Mouse (Mus musculus): ENCODE data around the gene Adgrf4.

Gene Adgrf4

DNA sequence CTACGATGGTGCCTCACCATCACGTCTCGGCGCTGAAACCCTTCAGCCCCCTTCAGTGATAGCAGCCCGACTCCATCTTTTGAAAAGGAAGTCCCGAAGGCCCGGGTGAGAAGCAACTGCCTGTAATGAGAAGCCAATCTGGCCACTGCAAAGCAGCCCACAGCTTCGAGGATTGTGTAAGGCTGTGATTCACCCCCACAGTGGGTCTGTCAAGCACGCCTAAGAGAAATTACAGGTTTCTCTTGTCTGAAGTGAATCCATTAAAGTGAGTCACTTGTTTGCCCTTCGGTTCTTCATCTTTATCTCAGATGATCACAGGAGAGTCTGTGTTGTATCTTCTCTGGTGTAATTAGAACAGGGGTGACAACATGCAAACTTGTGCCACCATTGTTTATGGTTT, at the start of gene Adgrf4:
Gene Adgrf4 (minus strand): TSS at position 149 of the 400 bp plus-strand sequence.
- no peak for DNase-seq

DNA sequence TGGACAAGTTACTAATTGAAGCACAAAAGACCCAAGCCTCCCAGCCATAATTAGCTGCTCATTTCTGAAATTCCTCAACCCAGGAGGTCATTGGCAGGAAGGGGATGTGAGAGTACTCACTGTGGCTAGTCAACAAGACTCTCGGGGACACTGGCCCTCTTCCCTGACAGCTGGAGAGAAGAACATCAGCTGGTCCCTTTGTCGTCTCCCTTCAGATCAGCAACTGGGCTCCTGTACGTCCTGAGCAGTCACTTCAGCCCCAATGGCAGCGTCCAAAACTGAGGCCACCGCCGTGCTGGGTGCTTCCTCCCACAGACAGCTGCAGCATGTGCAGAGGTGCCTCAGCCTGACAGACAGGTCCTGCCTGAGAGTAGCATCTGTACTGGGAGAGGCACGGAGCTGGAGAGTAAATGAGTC, 49.7 kb upstream of the Adgrf4 start, which contains the start of gene Adgrf2:
Gene Adgrf2 (minus strand): TSS at position 379 of the 417 bp plus-strand sequence.
- DNase-seq = peak; percentile 19

DNA sequence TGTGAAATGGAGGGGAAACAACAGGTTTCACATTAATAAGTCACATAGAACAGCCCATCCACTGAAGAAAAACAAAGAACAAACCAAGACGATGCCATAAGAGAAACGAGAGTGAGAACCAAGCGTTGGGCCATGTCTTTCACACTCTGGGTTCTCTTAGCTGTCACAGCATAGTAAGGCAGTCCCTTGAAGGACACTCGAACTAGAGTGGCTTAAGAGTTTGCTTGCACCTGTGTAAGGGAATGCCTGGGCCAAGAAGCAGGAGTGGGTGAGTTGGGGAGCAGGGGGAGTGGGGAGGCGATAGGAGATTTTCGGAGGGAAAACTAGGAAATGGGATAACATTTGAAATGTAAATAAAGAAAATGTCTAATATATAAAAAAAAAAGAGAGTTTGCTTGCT, 46.7 kb upstream of the Adgrf4 start:
- DNase-seq = no peak

DNA sequence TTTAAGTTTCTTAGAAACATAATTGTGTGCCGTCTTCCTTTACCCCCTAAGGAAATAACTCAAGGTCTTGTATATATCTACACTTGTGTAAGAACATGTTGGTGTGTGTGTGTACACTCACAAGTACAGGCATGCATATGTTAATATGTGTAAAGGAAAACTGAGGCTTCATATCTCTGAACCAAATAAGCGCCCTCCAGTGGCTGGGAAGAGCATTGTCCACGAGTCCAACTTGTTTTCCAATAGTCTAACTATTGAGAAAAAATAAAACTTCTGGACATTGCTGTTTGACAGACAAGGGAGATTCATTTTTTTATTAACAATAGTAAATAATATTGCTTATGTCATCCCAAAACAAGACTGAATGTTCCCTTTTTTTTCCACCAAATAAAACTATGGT, 25.1 kb upstream of the Adgrf4 start:
- no peak for DNase-seq

DNA sequence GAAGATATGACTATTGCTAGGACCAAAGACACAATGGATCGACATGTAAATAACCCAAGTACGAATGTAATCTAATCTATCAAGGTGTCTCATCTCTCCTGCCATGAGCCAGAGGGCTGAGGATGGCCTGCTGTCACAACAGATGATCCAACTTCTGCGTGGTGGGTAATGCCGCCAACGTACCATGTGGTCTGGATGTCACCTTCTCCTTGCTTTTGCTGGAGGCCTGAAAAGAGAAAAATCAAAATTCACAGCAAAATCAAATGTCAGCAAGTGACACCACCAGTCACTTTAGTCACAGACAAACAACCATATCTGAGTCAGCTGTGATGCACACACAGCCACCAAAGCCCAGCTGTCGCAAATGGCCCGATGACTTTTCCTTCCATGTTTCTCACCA, 22.9 kb upstream of the Adgrf4 start:
- DNase-seq = no peak

DNA sequence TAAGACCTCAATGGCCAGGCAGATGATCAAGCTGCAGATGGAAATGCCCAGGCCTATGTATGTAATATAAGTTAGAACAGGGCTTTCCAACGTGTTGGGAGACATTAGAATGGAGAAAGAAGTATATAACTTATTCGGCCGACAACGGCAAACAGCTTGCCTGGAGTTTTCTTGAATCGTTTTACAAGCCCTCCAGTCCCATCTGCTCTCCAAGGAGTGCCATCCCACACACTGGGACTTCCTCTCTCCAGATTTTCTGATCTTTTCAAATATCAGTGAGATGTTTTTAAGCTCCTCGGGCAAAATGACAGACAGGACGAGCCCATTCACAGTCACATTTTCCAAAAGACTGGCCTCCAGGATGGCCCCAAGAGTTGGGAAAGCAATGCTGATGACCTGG, 18.6 kb upstream of the Adgrf4 start:
- DNase-seq = no peak

DNA sequence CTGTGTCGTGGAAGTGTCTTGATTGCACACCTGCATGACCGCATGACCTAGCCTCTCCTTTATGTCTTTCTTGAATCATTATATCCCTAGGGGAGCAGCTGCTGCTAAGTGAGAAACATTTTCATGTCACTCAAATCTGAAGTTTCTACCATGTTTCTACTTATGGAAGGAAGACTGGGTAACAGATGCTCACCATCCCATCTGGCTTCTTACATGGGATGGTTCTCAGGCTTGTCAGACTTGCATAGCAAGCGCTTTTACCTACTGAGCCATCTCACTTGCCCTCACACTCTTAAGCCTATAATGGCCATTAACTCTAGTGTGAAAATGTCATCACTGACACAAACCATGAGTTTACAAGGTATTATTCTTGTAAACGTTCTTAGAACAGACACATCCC, 13.5 kb upstream of the Adgrf4 start:
- no peak for DNase-seq

DNA sequence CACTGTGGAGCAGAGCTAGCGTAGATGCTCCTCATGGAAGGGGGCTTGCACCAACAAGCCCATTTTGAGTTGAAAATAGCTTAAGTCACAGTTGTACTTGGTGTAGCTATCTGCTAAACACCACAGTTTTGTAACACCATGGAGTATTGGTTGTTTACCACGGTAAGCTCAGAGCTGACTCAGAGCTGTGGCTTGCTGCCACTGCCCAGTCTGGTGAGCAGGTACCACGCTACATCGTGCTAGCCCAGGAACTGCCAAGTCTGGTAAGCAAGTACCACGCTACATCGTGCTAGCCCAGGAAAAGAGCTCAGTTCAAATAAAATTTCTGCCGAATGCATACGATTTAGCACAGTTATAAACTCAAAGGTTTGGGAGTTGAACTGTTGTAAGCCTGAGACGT, 10.1 kb upstream of the Adgrf4 start:
- DNase-seq = no peak

DNA sequence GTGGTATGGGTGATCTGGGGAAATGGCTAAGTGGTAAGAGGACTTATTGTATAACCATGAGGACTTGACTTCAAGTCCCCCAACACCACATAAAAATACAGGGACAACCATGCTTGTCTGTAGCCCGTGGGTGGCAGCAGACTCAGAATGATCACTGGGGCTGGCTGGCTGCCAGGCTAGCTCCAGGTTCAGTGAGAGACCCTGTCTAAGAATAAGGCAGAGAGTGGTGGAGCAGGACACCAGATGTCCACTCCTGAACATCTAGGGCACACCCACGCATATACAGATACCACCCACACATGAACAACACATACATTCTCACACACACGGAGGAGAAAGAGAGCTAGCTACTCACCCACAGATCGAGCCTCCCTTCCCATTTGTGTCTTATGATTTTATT, 2.6 kb upstream of the Adgrf4 start:
- DNase-seq = no peak

DNA sequence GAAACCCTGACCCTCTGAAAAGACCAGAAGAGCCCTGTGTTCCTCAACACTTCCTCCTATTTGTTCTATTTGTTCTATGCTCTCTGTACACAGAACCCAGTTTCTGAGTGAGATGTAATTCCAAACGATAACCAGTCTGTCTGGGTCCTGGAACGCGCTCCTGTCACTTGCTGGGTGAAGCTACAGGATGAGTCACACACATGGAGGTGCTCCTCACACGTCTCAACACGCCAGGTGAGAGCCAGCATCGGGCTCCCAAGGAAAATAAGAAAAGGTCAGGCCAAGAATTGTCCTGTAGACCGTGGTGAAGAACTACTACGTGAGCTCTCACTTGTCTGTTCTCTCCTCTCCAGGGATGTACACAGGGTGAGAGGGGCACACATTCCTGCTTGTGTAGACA, 1.6 kb downstream of the Adgrf4 start:
- no peak for DNase-seq

DNA sequence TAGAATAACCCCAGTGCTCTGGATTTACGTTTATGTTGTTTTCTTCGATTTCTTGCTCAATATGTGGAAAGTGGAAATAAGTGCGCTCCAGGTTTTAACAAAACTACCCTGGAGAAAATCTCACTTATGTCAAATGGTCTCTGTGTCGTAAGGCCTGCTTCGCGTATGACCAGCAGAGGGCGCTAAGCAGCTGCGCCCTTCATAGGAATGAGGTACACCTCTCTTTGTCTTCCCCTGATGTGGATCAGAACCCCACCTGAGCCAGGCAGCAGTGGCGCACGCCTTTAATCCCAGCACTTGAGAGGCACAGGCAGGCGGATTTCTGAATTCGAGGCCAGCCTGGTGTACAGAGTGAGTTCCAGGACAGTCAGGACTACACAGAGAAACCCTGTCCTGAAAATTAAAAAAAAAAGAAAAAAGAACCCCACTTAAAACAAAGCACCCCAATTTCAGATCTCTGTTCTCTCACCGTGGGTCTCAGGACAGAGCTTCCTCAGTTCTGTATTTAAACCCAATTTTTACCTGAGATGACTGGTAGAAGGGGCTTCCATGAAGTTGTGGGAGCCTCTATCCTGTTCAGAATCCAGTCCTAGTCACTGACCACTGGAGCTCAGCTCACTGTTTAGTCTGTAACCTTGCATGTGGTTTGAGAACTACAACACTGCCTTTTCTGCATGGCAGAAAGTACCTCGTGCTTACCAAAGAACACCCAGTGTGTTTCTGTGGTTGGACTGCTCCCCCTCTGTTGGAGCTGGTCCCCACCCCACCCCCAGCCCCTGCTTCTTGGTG, 33.3 kb downstream of the Adgrf4 start:
- peak; percentile 3 for DNase-seq

DNA sequence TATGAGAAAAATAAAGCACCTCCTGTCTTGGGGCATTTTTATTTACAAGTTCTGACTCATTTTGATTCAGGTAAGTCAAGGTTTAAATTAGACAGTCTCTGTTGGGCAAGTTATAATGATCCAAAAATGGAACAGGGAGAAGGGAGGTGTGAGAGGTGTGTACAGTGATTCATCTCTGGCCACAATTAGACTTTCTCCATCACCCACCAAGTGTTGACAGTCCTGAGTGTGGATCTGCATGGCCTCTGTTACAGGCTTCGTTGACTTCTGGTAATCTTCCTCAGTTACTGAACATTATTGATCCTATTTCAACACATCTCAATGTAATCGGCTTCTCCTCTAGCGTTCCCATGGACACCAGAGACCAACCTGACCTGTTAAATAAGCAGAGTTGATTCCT, 48.7 kb downstream of the Adgrf4 start:
- DNase-seq = no peak

DNA sequence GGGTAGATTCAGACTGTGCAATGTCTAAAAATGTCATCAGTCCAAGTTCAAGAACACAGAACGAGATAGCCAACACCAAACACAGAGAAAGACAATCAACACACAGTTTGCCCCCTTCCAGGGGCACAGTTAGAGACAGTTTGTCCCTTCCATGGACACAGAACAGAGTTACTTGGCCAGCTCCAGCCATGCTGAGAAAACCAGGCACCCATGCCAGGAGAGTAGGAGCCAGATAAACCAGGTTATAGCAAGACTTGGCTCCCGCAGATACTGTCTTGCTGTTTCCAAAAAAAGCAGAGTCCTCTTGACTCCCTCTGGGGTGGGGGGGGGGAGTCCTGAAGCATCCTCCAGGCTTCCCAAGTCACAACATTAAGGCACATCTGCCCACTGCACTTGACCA, 61.9 kb downstream of the Adgrf4 start:
- DNase-seq = no peak

DNA sequence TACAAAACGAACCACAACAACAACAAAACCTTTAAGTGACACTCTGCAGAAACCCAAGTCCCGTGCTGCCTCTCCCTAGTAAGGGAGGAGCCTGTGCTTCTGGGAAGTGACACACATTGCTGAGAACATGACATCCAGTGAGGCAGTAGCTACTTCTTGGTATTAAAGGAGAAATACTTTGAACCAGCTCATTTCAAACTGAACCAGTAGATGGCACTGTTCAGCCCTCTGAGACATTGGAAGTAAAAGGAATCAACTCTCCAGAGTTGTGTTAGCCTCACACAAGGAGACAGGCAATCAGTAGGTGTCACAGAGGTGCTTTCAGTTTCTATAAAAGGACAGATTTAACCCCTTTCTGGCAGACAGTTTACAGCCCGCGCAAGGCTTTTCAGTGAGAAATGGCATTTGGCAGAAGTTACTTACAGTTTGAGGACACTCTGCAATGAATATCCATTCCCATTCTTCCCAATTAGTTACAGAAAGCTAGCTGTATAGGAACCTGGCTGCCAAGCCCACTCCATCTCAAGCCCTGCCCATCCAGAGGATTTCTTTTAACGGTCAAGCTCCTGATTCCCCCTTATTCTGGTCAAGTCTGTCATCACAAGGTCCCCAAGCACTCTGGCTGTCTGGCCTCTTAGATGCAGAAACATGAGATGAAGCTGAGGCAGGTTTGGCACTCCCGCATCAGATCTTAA, 78.9 kb downstream of the Adgrf4 start:
- DNase-seq = no peak

DNA sequence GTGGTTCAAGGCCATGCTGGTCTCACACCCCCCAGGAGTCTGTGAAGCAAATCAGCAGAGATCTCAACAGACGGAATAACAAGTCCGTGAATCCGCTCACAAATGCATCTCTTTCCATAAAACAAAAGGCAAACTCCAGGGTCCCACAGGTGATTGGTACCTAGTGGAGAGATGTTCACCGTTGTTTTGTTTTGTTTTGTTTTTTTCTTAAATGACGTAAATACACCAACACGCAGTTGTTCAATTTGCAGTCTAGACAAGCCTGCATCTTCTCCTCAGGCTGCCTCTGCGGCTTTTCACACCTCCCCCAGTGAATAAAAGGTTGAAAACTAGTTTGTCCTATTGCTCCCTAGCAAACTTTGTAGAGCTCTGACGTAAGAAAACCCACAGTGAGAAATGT, 80.8 kb downstream of the Adgrf4 start, which contains the start of gene Opn5:
Gene Opn5 (minus strand): TSS at position 101 of the 400 bp plus-strand sequence.
- DNase-seq = no peak

DNA sequence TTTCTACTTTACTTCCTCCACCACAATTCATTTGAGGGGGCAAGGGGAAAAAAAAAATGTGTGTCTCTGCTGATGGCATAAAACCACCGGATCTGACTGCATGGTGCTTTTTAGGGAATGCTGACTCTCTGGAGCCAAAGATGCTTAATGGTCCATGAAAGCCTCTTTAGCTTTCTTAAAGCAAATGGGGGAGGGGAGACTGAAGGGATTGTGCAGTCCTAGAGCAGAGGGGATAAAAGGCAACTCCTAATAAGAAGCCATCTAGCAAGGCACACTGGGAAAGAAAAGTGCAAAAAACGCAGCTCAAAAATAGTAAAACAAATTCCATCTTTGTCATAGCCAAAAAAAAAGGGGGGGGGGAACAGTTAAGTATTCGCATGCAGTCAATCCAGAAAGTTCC, 83.8 kb downstream of the Adgrf4 start:
- no peak for DNase-seq

Measured in kidney, adult 11 months (tissue).